28 mouse cellular contexts compared by ENCODE assay signal in the genomic region with DNA sequence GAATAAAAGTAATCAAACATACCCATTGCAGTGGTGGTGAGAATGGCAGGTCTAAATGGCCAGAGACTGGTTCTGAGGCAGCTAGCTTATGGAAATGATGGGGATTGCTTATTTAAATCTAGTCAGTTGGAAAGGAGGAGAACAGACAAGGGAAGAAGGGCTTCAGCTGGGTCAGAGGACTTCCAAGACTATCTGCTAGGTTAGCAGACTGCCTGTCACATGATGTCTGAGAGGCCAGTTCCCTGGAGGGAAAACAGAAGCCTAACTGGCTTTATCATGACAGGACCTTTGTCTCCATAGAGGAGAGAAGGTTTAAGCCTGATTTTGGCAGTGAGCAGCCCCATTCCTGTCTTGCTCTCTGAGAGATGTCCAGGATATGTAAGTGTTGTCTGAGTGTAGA.
DNase-seq lines count a peak whose midpoint lies in the region; ATAC-seq and TF ChIP-seq lines count a peak whose summit lies in the region.
"Had no signal": no experiment of that assay in that cellular context is flagged by ENCODE, and none has a peak within 500 bp of the region (broad histone marks: within the 10 kb centered on the region; RNA-seq: fewer than 3 reads in every experiment).

No protein-coding gene starts in this region.

- no peaks in the 10 kb centered on the region for H3K4me1 ChIP-seq in hindbrain, embryonic 11.5 days (replicated peaks; ENCODE audit: control insufficient read depth, insufficient read depth, low read length)
- H3K4me1 ChIP-seq in hindbrain, postnatal 0 days (ENCODE audit: insufficient read depth, low read length): no peaks in the 10 kb centered on the region
- H3K4me1 ChIP-seq in stomach, postnatal 0 days (replicated peaks; ENCODE audit: control insufficient read depth, insufficient read depth): no peaks in the 10 kb centered on the region
- H3K4me1 ChIP-seq: embryonic facial prominence, embryonic 10.5 days; embryonic facial prominence, embryonic 13.5 days; heart, embryonic 13.5 days; hindbrain, embryonic 12.5 days; hindbrain, embryonic 15.5 days; intestine, embryonic 15.5 days had no signal

- peak; percentile 53; the same call in 1 of the 2 replicates for ATAC-seq in hindbrain, embryonic 11.5 days (ENCODE audit: low FRiP score)
- no peak for ATAC-seq in hindbrain, postnatal 0 days
- ATAC-seq in stomach, postnatal 0 days (ENCODE audit: low FRiP score, low TSS enrichment): no peak
- ATAC-seq: activated CD4-positive, CD25-positive, alpha-beta regulatory T cell, adult 4 months; forebrain, embryonic 14.5 days; forebrain, postnatal 0 days; intestine, embryonic 15.5 days had no signal

- no peaks in the 10 kb centered on the region for H3K36me3 ChIP-seq in hindbrain, embryonic 11.5 days (ENCODE audit: control insufficient read depth, insufficient read depth, low read length)
- H3K36me3 ChIP-seq in hindbrain, postnatal 0 days (ENCODE audit: insufficient read depth, low read length): no peaks in the 10 kb centered on the region
- no peaks in the 10 kb centered on the region for H3K36me3 ChIP-seq in stomach, postnatal 0 days (ENCODE audit: control insufficient read depth, insufficient read depth, low read length)
- H3K36me3 ChIP-seq: embryonic facial prominence, embryonic 10.5 days; embryonic facial prominence, embryonic 13.5 days; heart, embryonic 13.5 days; hindbrain, embryonic 12.5 days; hindbrain, embryonic 15.5 days; intestine, embryonic 15.5 days had no signal

- no peaks in the 10 kb centered on the region for H3K27me3 ChIP-seq in hindbrain, embryonic 11.5 days (ENCODE audit: control insufficient read depth, insufficient read depth, low read length)
- H3K27me3 ChIP-seq in hindbrain, postnatal 0 days (ENCODE audit: insufficient read depth, low read length): no peaks in the 10 kb centered on the region
- H3K27me3 ChIP-seq in stomach, postnatal 0 days (ENCODE audit: control insufficient read depth, insufficient read depth, low read length): no peaks in the 10 kb centered on the region
- H3K27me3 ChIP-seq: embryonic facial prominence, embryonic 13.5 days; heart, embryonic 13.5 days; hindbrain, embryonic 12.5 days; hindbrain, embryonic 15.5 days; intestine, embryonic 15.5 days had no signal

- TF ChIP-seq EP300 in stomach, postnatal 0 days (optimal IDR thresholded peaks at IDR 0.05): no peak

- no peak overlapping the region for H3K9ac ChIP-seq in hindbrain, embryonic 11.5 days (ENCODE audit: low read depth, low read length)
- H3K9ac ChIP-seq in hindbrain, postnatal 0 days (replicated peaks; ENCODE audit: low read length): no peak overlapping the region
- no peak overlapping the region for H3K9ac ChIP-seq in stomach, postnatal 0 days (ENCODE audit: low read length)
- H3K9ac ChIP-seq: embryonic facial prominence, embryonic 13.5 days; forebrain, postnatal 0 days; heart, embryonic 13.5 days; hindbrain, embryonic 12.5 days; hindbrain, embryonic 15.5 days; intestine, embryonic 15.5 days had no signal

- no peaks in the 10 kb centered on the region for H3K9me3 ChIP-seq in hindbrain, embryonic 11.5 days (ENCODE audit: control insufficient read depth, low read length)
- H3K9me3 ChIP-seq in hindbrain, postnatal 0 days (ENCODE audit: low read length): no peaks in the 10 kb centered on the region
- H3K9me3 ChIP-seq in stomach, postnatal 0 days (ENCODE audit: control insufficient read depth, low read length): no peaks in the 10 kb centered on the region
- H3K9me3 ChIP-seq: embryonic facial prominence, embryonic 10.5 days; embryonic facial prominence, embryonic 13.5 days; heart, embryonic 13.5 days; hindbrain, embryonic 12.5 days; hindbrain, embryonic 15.5 days; intestine, embryonic 15.5 days had no signal

- no peak overlapping the region for H3K27ac ChIP-seq in hindbrain, embryonic 11.5 days (ENCODE audit: low read depth, low read length)
- H3K27ac ChIP-seq in hindbrain, postnatal 0 days: no peak overlapping the region
- H3K27ac ChIP-seq in stomach, postnatal 0 days (replicated peaks): no peak overlapping the region
- H3K27ac ChIP-seq: embryonic facial prominence, embryonic 10.5 days; embryonic facial prominence, embryonic 13.5 days; gastrocnemius, adult 2 months; heart, embryonic 13.5 days; hindbrain, embryonic 12.5 days; hindbrain, embryonic 15.5 days; intestine, embryonic 15.5 days had no signal

- H3K4me3 ChIP-seq in hindbrain, embryonic 11.5 days (ENCODE audit: low read depth, low read length): no peak overlapping the region
- H3K4me3 ChIP-seq in hindbrain, postnatal 0 days (ENCODE audit: low read length): no peak overlapping the region
- H3K4me3 ChIP-seq in stomach, postnatal 0 days (ENCODE audit: low read depth, low read length): no peak overlapping the region
- H3K4me3 ChIP-seq: embryonic facial prominence, embryonic 10.5 days; embryonic facial prominence, embryonic 13.5 days; erythroblast, embryonic 14.5 days; gastrocnemius, adult 2 months; heart, embryonic 13.5 days; hindbrain, embryonic 12.5 days; hindbrain, embryonic 15.5 days; intestine, embryonic 15.5 days had no signal

- TF ChIP-seq CTCF in hindbrain, postnatal 0 days (IDR thresholded peaks at IDR 0.05; ENCODE audit: low read depth): no peak
- no peak for TF ChIP-seq CTCF in stomach, postnatal 0 days (IDR thresholded peaks at IDR 0.05; ENCODE audit: low read depth)

- peak; percentile 6 for DNase-seq in embryo, embryonic 10 days (ENCODE audit: low spot score)
- DNase-seq in embryo, embryonic 9.5 days (ENCODE audit: extremely low spot score): no peak
- DNase-seq in hindbrain, embryonic 11.5 days (ENCODE audit: low spot score): peak; percentile 18
- DNase-seq in hindbrain, postnatal 0 days (ENCODE audit: low spot score): no peak
- peak; percentile 52 for DNase-seq in retina, embryonic 14.5 days (ENCODE audit: low spot score)
- no peak for DNase-seq in retina, postnatal 1 day
- no peak for DNase-seq in stomach, postnatal 0 days (ENCODE audit: low spot score)
- DNase-seq: adrenal gland, adult 8-10 months; adrenal gland, postnatal 36 days; cerebellum, adult 11 months; cerebellum, adult 2 months; cerebellum, adult 9-11 months; cerebellum, postnatal 25 days; forebrain, postnatal 0 days; gastrocnemius, adult 2 months; gastrocnemius, postnatal 14 days; heart, adult 18-20 months; heart, postnatal 14 days; heart, postnatal 4 days had no signal

- H3K4me2 ChIP-seq in hindbrain, embryonic 11.5 days (replicated peaks; ENCODE audit: low read depth, low read length): no peak overlapping the region
- no peak overlapping the region for H3K4me2 ChIP-seq in hindbrain, postnatal 0 days (ENCODE audit: low read depth, low read length)
- H3K4me2 ChIP-seq in stomach, postnatal 0 days (replicated peaks; ENCODE audit: low read depth): no peak overlapping the region
- H3K4me2 ChIP-seq: embryonic facial prominence, embryonic 13.5 days; heart, embryonic 13.5 days; hindbrain, embryonic 12.5 days; hindbrain, embryonic 15.5 days; intestine, embryonic 15.5 days had no signal

Comparison
In these comparisons a context has a peak if more than half of its experiments do, and no peak if none do; other contexts are left out.
1. DNase-seq: peak in embryo, embryonic 10 days (single experiment), hindbrain, embryonic 11.5 days (single experiment) and retina, embryonic 14.5 days (single experiment); none in embryo, embryonic 9.5 days (single experiment), hindbrain, postnatal 0 days (single experiment), retina, postnatal 1 day (single experiment) and stomach, postnatal 0 days (single experiment).